Mouse (Mus musculus): ENCODE measurements around the gene Vkorc1l1. TPM values are rescaled to one million over a fixed set of nuclear protein-coding genes. Genes with fewer than 3 reads are reported as not detected.

Gene Vkorc1l1
- polyA plus RNA-seq, 1 experiment from 2014 or later = 41.3 TPM

- DNase-seq (ENCODE audit: low spot score) (peak; percentile 90), ATAC-seq (replicated peaks; ENCODE audit: insufficient number of reproducible peaks, low FRiP score, low TSS enrichment, low read depth) (peak; percentile 87)
- Histone ChIP-seq H3K27me3 (ENCODE audit: control insufficient read depth, insufficient read depth, low read length) (no peaks in the 10 kb centered on the region), H3K4me2 (ENCODE audit: low read depth, low read length) (peak overlapping the region; percentile 74), H3K4me3 (ENCODE audit: low read depth, low read length) (peak overlapping the region; percentile 52), H3K4me1 (ENCODE audit: control insufficient read depth, insufficient read depth, low read length) (no peaks in the 10 kb centered on the region), H3K9ac (replicated peaks; ENCODE audit: low read length) (peak overlapping the region; percentile 54), H3K27ac (replicated peaks; ENCODE audit: low read depth, low read length) (no peak overlapping the region), H3K36me3 (replicated peaks; ENCODE audit: control insufficient read depth, insufficient read depth, low read depth, low read length) (no peaks in the 10 kb centered on the region), H3K9me3 (replicated peaks; ENCODE audit: control insufficient read depth, low read length) (no peaks in the 10 kb centered on the region)
- WGBS = under 1% methylated on average over 32 of the region's 32 CpGs
Observed at GRCm38 (mm10) chr5:130023767-130024539, 82.2 kb downstream of the Vkorc1l1 start.

- WGBS = 73% methylated on average over 5 of the region's 5 CpGs
- Histone ChIP-seq H3K4me1 (ENCODE audit: control insufficient read depth, insufficient read depth, low read length) (no peaks in the 10 kb centered on the region), H3K9me3 (replicated peaks; ENCODE audit: control insufficient read depth, low read length) (no peaks in the 10 kb centered on the region), H3K4me3 (ENCODE audit: low read depth, low read length) (no peak overlapping the region), H3K9ac (replicated peaks; ENCODE audit: low read length) (no peak overlapping the region), H3K36me3 (replicated peaks; ENCODE audit: control insufficient read depth, insufficient read depth, low read depth, low read length) (no peaks in the 10 kb centered on the region), H3K4me2 (ENCODE audit: low read depth, low read length) (no peak overlapping the region), H3K27me3 (ENCODE audit: control insufficient read depth, insufficient read depth, low read length) (no peaks in the 10 kb centered on the region), H3K27ac (replicated peaks; ENCODE audit: low read depth, low read length) (no peak overlapping the region)
- no peak for DNase-seq (ENCODE audit: low spot score)
- ATAC-seq (replicated peaks; ENCODE audit: insufficient number of reproducible peaks, low FRiP score, low TSS enrichment, low read depth) = no peak
Observed at GRCm38 (mm10) chr5:130027134-130027533, 85.4 kb downstream of the Vkorc1l1 start.

GRCm38 (mm10) chr5:130027696-130028095 is 85.9 kb downstream of the Vkorc1l1 start:
- Histone ChIP-seq H3K27ac (replicated peaks; ENCODE audit: low read depth, low read length) (no peak overlapping the region), H3K4me1 (ENCODE audit: control insufficient read depth, insufficient read depth, low read length) (no peaks in the 10 kb centered on the region), H3K27me3 (ENCODE audit: control insufficient read depth, insufficient read depth, low read length) (no peaks in the 10 kb centered on the region), H3K36me3 (replicated peaks; ENCODE audit: control insufficient read depth, insufficient read depth, low read depth, low read length) (no peaks in the 10 kb centered on the region), H3K9ac (replicated peaks; ENCODE audit: low read length) (no peak overlapping the region), H3K4me2 (ENCODE audit: low read depth, low read length) (no peak overlapping the region), H3K4me3 (ENCODE audit: low read depth, low read length) (no peak overlapping the region), H3K9me3 (replicated peaks; ENCODE audit: control insufficient read depth, low read length) (no peaks in the 10 kb centered on the region)
- WGBS = 82% methylated on average over 7 of the region's 7 CpGs
- DNase-seq (ENCODE audit: low spot score) (no peak), ATAC-seq (replicated peaks; ENCODE audit: insufficient number of reproducible peaks, low FRiP score, low TSS enrichment, low read depth) (no peak)

DNA sequence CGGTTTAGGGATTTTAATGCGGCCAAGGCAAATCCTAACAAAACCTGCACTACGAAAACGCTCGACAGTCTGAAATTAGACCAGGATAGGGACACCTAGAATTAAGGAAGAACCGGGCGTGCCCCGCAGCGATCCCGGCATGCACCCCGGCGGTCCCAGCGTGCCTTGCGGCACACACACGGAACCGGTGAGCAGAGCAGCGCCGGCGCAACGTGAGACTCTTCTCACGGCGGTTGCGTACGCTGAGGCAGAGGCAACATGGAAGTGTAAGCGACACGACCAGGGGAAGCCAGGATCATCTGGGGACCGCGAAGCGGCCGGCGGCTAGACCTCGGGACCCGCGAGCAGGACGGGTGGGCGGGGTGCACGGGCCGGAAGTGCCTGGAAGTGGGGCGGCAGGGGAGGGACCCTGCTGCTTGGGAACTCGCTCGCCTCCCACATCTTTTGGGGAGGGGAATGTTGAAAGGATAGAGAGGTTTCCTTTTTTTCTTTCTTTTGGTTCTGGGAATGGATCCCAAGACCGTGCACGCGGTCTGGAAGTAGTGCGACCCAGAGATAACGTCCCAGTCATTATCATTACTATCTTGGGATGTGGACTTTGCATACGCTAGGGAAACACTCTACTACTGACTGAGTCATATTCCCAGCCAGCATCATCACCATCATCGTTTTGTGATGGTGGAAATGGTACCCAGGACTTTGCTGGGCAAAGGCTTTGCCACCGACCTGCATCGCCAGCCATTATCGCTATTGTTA is 87.5 kb downstream of the Vkorc1l1 start, which contains the start of the genes Asl and Crcp:
Gene Asl (minus strand): TSS at position 106 of the 756 bp plus-strand sequence.
Gene Crcp (plus strand): TSS at position 149 of the 756 bp plus-strand sequence.
- 2% methylated on average over 51 of the region's 51 CpGs for WGBS
- no peaks in the 10 kb centered on the region for H3K36me3 ChIP-seq (replicated peaks; ENCODE audit: control insufficient read depth, insufficient read depth, low read depth, low read length)
- H3K27me3 ChIP-seq (ENCODE audit: control insufficient read depth, insufficient read depth, low read length) = no peaks in the 10 kb centered on the region
- ATAC-seq (replicated peaks; ENCODE audit: insufficient number of reproducible peaks, low FRiP score, low TSS enrichment, low read depth) = peak; percentile 72
- H3K4me3 ChIP-seq (ENCODE audit: low read depth, low read length) = peak within 1 kb of the TSS; percentile 62
- peak within 1 kb of the TSS; percentile 82 for H3K27ac ChIP-seq (replicated peaks; ENCODE audit: low read depth, low read length)
- H3K9ac ChIP-seq (replicated peaks; ENCODE audit: low read length) = peak within 1 kb of the TSS; percentile 78
- DNase-seq (ENCODE audit: low spot score) = peak; percentile 85
- peak within 1 kb of the TSS; percentile 69 for H3K4me2 ChIP-seq (ENCODE audit: low read depth, low read length)
- H3K4me1 ChIP-seq (ENCODE audit: control insufficient read depth, insufficient read depth, low read length) = no peaks in the 10 kb centered on the region
- H3K9me3 ChIP-seq (replicated peaks; ENCODE audit: control insufficient read depth, low read length) = no peaks in the 10 kb centered on the region

DNA sequence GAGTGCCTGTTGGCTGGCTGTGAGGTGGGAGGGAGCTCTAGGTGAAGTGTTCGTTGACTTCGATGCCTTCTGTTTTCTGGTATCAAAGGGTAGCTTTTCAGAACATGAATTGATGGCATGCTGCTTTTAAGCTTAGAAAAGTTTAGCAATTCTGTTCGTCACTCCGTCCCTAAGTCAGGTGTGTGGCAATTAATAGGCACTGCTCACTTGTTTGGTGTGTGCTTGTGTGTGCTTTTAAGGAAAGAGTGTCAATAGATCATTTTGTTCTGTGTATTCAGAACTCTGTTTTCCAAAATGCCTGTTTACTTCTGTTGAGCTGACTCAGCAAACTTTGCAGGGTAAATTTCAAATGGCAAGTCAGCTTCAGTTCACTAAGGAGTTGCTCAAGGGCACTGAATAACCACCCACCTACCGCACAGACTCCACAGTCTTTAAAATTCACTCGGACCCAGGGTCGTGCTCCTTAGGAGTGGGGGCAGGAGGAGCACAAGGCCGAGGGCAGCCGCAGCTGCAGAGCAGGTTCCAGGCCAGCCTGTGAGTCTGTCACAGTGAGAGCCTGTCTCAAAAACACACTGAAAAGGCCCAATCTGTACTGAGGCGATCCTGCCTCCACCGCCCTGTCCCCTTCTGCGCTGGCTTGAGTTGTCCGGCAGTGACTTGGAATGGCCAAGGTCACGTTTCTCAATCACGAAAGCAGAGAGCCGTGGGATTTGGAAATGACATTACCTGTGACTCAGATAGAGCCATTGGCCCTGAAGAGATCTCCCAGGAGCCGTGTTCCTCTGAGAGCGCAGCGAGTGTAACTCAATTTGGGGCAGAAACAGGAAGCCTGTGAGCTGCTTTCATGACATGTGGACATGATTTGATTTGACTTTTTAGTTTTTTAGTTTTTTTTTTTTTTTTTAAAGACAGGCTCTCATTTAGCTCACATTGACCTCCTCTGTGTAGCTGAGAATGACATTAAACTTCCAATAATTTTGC is 89.9 kb downstream of the Vkorc1l1 start:
- no peaks in the 10 kb centered on the region for H3K36me3 ChIP-seq (replicated peaks; ENCODE audit: control insufficient read depth, insufficient read depth, low read depth, low read length)
- ATAC-seq (replicated peaks; ENCODE audit: insufficient number of reproducible peaks, low FRiP score, low TSS enrichment, low read depth) (no peak), DNase-seq (ENCODE audit: low spot score) (no peak)
- H3K27ac ChIP-seq (replicated peaks; ENCODE audit: low read depth, low read length) = no peak overlapping the region
- no peak overlapping the region for H3K4me2 ChIP-seq (ENCODE audit: low read depth, low read length)
- no peaks in the 10 kb centered on the region for H3K4me1 ChIP-seq (ENCODE audit: control insufficient read depth, insufficient read depth, low read length)
- H3K27me3 ChIP-seq (ENCODE audit: control insufficient read depth, insufficient read depth, low read length) = no peaks in the 10 kb centered on the region
- 91% methylated on average over 19 of the region's 19 CpGs for WGBS
- no peaks in the 10 kb centered on the region for H3K9me3 ChIP-seq (replicated peaks; ENCODE audit: control insufficient read depth, low read length)
- H3K4me3 ChIP-seq (ENCODE audit: low read depth, low read length) = no peak overlapping the region
- no peak overlapping the region for H3K9ac ChIP-seq (replicated peaks; ENCODE audit: low read length)

- Histone ChIP-seq H3K27ac (replicated peaks; ENCODE audit: low read depth, low read length) (no peak overlapping the region), H3K9ac (replicated peaks; ENCODE audit: low read length) (no peak overlapping the region), H3K4me2 (ENCODE audit: low read depth, low read length) (no peak overlapping the region), H3K9me3 (replicated peaks; ENCODE audit: control insufficient read depth, low read length) (no peaks in the 10 kb centered on the region), H3K4me3 (ENCODE audit: low read depth, low read length) (no peak overlapping the region), H3K27me3 (ENCODE audit: control insufficient read depth, insufficient read depth, low read length) (no peaks in the 10 kb centered on the region), H3K36me3 (replicated peaks; ENCODE audit: control insufficient read depth, insufficient read depth, low read depth, low read length) (no peaks in the 10 kb centered on the region), H3K4me1 (ENCODE audit: control insufficient read depth, insufficient read depth, low read length) (no peaks in the 10 kb centered on the region)
- ATAC-seq (replicated peaks; ENCODE audit: insufficient number of reproducible peaks, low FRiP score, low TSS enrichment, low read depth) (no peak), DNase-seq (ENCODE audit: low spot score) (no peak)
- WGBS = 89% methylated on average over 2 of the region's 2 CpGs
Observed at GRCm38 (mm10) chr5:130033869-130034268, 92.1 kb downstream of the Vkorc1l1 start.
